Mouse (Mus musculus): ENCODE measurements at regions not wholly inside any gene's neighbourhood (a gene's known extent, or its start where the extent isn't known, plus 50 kb on each side); places are given as distances from the start of the nearest gene placed in this dataset.

GRCm38 (mm10) chr13:60355707-60356490 lies 178.7 kb upstream of the Gas1 start:
- Histone ChIP-seq H3K4me2 (ENCODE audit: low read depth, severe bottlenecking) (no peak overlapping the region), H3K9ac (ENCODE audit: low read length) (no peak overlapping the region), H3K27ac (replicated peaks; ENCODE audit: low read depth, low read length) (no peak overlapping the region), H3K4me3 (ENCODE audit: low read depth, low read length) (no peak overlapping the region), H3K9me3 (ENCODE audit: control insufficient read depth, low read length) (no peaks in the 10 kb centered on the region), H3K4me1 (ENCODE audit: control insufficient read depth, insufficient read depth, low read length) (no peaks in the 10 kb centered on the region), H3K27me3 (ENCODE audit: control insufficient read depth, insufficient read depth, low read length) (no peaks in the 10 kb centered on the region), H3K36me3 (ENCODE audit: control insufficient read depth, insufficient read depth, low read length) (no peaks in the 10 kb centered on the region)
- ATAC-seq (ENCODE audit: insufficient number of reproducible peaks, low FRiP score, low TSS enrichment, low read depth) (no peak), DNase-seq (ENCODE audit: low spot score) (no peak)
- WGBS: 74% methylated on average over 6 of the region's 6 CpGs

- ATAC-seq (ENCODE audit: insufficient number of reproducible peaks, low FRiP score, low TSS enrichment, low read depth) (no peak), DNase-seq (ENCODE audit: low spot score) (no peak)
- 81% methylated on average over 7 of the region's 7 CpGs for WGBS
These were observed 181.4 kb upstream of the Gas1 start for GRCm38 (mm10) chr13:60358408-60359060.

GRCm38 (mm10) chr13:60364778-60365672 lies 187.9 kb upstream of the Gas1 start:
- Histone ChIP-seq H3K27me3 (ENCODE audit: control insufficient read depth, insufficient read depth, low read length) (no peaks in the 10 kb centered on the region), H3K27ac (replicated peaks; ENCODE audit: low read depth, low read length) (peak overlapping the region; percentile 78), H3K4me2 (ENCODE audit: low read depth, severe bottlenecking) (no peak overlapping the region; the same call in 1 of the 2 replicates), H3K9ac (ENCODE audit: low read length) (no peak overlapping the region), H3K36me3 (ENCODE audit: control insufficient read depth, insufficient read depth, low read length) (no peaks in the 10 kb centered on the region), H3K4me3 (ENCODE audit: low read depth, low read length) (no peak overlapping the region), H3K4me1 (ENCODE audit: control insufficient read depth, insufficient read depth, low read length) (peaks cover 15% of the 10 kb centered on the region), H3K9me3 (ENCODE audit: control insufficient read depth, low read length) (no peaks in the 10 kb centered on the region)
- ATAC-seq (ENCODE audit: insufficient number of reproducible peaks, low FRiP score, low TSS enrichment, low read depth): peak; percentile 88
- WGBS: 25% methylated on average over 13 of the region's 13 CpGs
- peak; percentile 78 for DNase-seq (ENCODE audit: low spot score)

More at GRCm38 (mm10) chr13:60358408-60359060, 181.4 kb upstream of the Gas1 start:
- no peaks in the 10 kb centered on the region for H3K36me3 ChIP-seq (ENCODE audit: control insufficient read depth, insufficient read depth, low read length)
- no peak overlapping the region for H3K4me2 ChIP-seq (ENCODE audit: low read depth, severe bottlenecking)
- no peaks in the 10 kb centered on the region for H3K9me3 ChIP-seq (ENCODE audit: control insufficient read depth, low read length)
- H3K27me3 ChIP-seq (ENCODE audit: control insufficient read depth, insufficient read depth, low read length): no peaks in the 10 kb centered on the region
- no peaks in the 10 kb centered on the region for H3K4me1 ChIP-seq (ENCODE audit: control insufficient read depth, insufficient read depth, low read length)
- H3K9ac ChIP-seq (ENCODE audit: low read length): no peak overlapping the region
- H3K4me3 ChIP-seq (ENCODE audit: low read depth, low read length): no peak overlapping the region
- no peak overlapping the region for H3K27ac ChIP-seq (replicated peaks; ENCODE audit: low read depth, low read length)

- Histone ChIP-seq H3K9ac (ENCODE audit: low read length) (no peak overlapping the region), H3K4me3 (ENCODE audit: low read depth, low read length) (no peak overlapping the region), H3K9me3 (ENCODE audit: control insufficient read depth, low read length) (no peaks in the 10 kb centered on the region), H3K4me1 (ENCODE audit: control insufficient read depth, insufficient read depth, low read length) (peaks cover 15% of the 10 kb centered on the region), H3K27me3 (ENCODE audit: control insufficient read depth, insufficient read depth, low read length) (no peaks in the 10 kb centered on the region), H3K36me3 (ENCODE audit: control insufficient read depth, insufficient read depth, low read length) (no peaks in the 10 kb centered on the region), H3K4me2 (ENCODE audit: low read depth, severe bottlenecking) (no peak overlapping the region), H3K27ac (replicated peaks; ENCODE audit: low read depth, low read length) (no peak overlapping the region)
- WGBS: 77% methylated on average over 4 of the region's 4 CpGs
- DNase-seq (ENCODE audit: low spot score): no peak
- ATAC-seq (ENCODE audit: insufficient number of reproducible peaks, low FRiP score, low TSS enrichment, low read depth): no peak
These were observed 192.1 kb upstream of the Gas1 start for GRCm38 (mm10) chr13:60369216-60369615.

- Histone ChIP-seq H3K27me3 (ENCODE audit: control insufficient read depth, insufficient read depth, low read length) (no peaks in the 10 kb centered on the region), H3K4me2 (ENCODE audit: low read depth, severe bottlenecking) (no peak overlapping the region), H3K4me1 (ENCODE audit: control insufficient read depth, insufficient read depth, low read length) (peaks cover 12% of the 10 kb centered on the region), H3K9me3 (ENCODE audit: control insufficient read depth, low read length) (no peaks in the 10 kb centered on the region), H3K27ac (replicated peaks; ENCODE audit: low read depth, low read length) (no peak overlapping the region), H3K36me3 (ENCODE audit: control insufficient read depth, insufficient read depth, low read length) (no peaks in the 10 kb centered on the region), H3K4me3 (ENCODE audit: low read depth, low read length) (no peak overlapping the region), H3K9ac (ENCODE audit: low read length) (no peak overlapping the region)
- DNase-seq (ENCODE audit: low spot score): no peak
- no peak for ATAC-seq (ENCODE audit: insufficient number of reproducible peaks, low FRiP score, low TSS enrichment, low read depth)
- 84% methylated on average over 2 of the region's 2 CpGs for WGBS
These were observed 194.5 kb upstream of the Gas1 start for GRCm38 (mm10) chr13:60371656-60372055.

- 62% methylated on average over 2 of the region's 2 CpGs for WGBS
- no peak for ATAC-seq (ENCODE audit: insufficient number of reproducible peaks, low FRiP score, low TSS enrichment, low read depth)
- no peak overlapping the region for H3K4me3 ChIP-seq (ENCODE audit: low read depth, low read length)
- H3K4me1 ChIP-seq (ENCODE audit: control insufficient read depth, insufficient read depth, low read length): peaks cover 7% of the 10 kb centered on the region
- H3K36me3 ChIP-seq (ENCODE audit: control insufficient read depth, insufficient read depth, low read length): no peaks in the 10 kb centered on the region
- H3K4me2 ChIP-seq (ENCODE audit: low read depth, severe bottlenecking): no peak overlapping the region
- no peaks in the 10 kb centered on the region for H3K9me3 ChIP-seq (ENCODE audit: control insufficient read depth, low read length)
- no peaks in the 10 kb centered on the region for H3K27me3 ChIP-seq (ENCODE audit: control insufficient read depth, insufficient read depth, low read length)
- peak overlapping the region; percentile 36; the same call in 1 of the 2 replicates for H3K27ac ChIP-seq (replicated peaks; ENCODE audit: low read depth, low read length)
- no peak for DNase-seq (ENCODE audit: low spot score)
- H3K9ac ChIP-seq (ENCODE audit: low read length): peak overlapping the region; percentile 27; the same call in 1 of the 2 replicates
These were observed 199.5 kb upstream of the Gas1 start for GRCm38 (mm10) chr13:60376705-60377104.

- Histone ChIP-seq H3K9ac (ENCODE audit: low read length) (no peak overlapping the region), H3K4me1 (ENCODE audit: control insufficient read depth, insufficient read depth, low read length) (no peaks in the 10 kb centered on the region), H3K4me3 (ENCODE audit: low read depth, low read length) (no peak overlapping the region), H3K27me3 (ENCODE audit: control insufficient read depth, insufficient read depth, low read length) (no peaks in the 10 kb centered on the region), H3K4me2 (ENCODE audit: low read depth, severe bottlenecking) (no peak overlapping the region), H3K36me3 (ENCODE audit: control insufficient read depth, insufficient read depth, low read length) (no peaks in the 10 kb centered on the region), H3K27ac (replicated peaks; ENCODE audit: low read depth, low read length) (no peak overlapping the region), H3K9me3 (ENCODE audit: control insufficient read depth, low read length) (no peaks in the 10 kb centered on the region)
- no peak for ATAC-seq (ENCODE audit: insufficient number of reproducible peaks, low FRiP score, low TSS enrichment, low read depth)
- DNase-seq (ENCODE audit: low spot score): no peak
- 97% methylated on average over 2 of the region's 2 CpGs for WGBS
These were observed 205.7 kb upstream of the Gas1 start for GRCm38 (mm10) chr13:60382855-60383254.

GRCm38 (mm10) chr13:60398836-60399235 lies 202.9 kb upstream of the Dapk1 start:
- DNase-seq (ENCODE audit: low spot score) (no peak), ATAC-seq (ENCODE audit: insufficient number of reproducible peaks, low FRiP score, low TSS enrichment, low read depth) (no peak)
- Histone ChIP-seq H3K4me1 (ENCODE audit: control insufficient read depth, insufficient read depth, low read length) (no peaks in the 10 kb centered on the region), H3K4me3 (ENCODE audit: low read depth, low read length) (no peak overlapping the region), H3K27ac (replicated peaks; ENCODE audit: low read depth, low read length) (no peak overlapping the region), H3K27me3 (ENCODE audit: control insufficient read depth, insufficient read depth, low read length) (no peaks in the 10 kb centered on the region), H3K9me3 (ENCODE audit: control insufficient read depth, low read length) (no peaks in the 10 kb centered on the region), H3K9ac (ENCODE audit: low read length) (no peak overlapping the region), H3K4me2 (ENCODE audit: low read depth, severe bottlenecking) (no peak overlapping the region), H3K36me3 (ENCODE audit: control insufficient read depth, insufficient read depth, low read length) (no peaks in the 10 kb centered on the region)
- WGBS: 81% methylated on average over 2 of the region's 2 CpGs

Data from limb, embryonic 11.5 days (tissue).